Mouse (Mus musculus): Measurements from ENCODE around the gene Dynlt1c.
"Not testable (repeated sequence)": the region's sequence is repeated elsewhere in the genome, so short reads cannot be mapped to it uniquely, and the experiment has no call there.

DNA sequence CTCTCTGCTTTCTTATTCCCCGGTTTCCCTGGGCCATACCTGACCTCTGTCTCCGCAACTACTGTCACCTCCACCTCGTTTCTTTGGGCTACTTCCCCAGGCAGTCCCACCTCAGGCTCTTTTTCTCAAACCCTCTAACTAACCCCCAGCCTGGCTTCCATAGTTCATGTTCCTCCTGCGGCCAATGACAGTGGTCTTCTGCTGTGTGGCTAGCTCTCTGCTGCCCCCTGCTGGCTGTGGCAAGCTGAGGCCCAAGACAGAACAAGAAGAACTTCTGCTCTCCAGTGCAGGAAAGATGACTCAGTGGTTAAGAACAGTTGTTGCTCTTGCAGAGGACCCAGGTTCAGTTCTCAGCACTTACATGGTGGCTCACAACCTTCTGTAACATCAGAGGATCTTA, 47.7 kb upstream of the Dynlt1c start:
- TF ChIP-seq CTCF (IDR thresholded peaks at IDR 0.05; ENCODE audit: borderline replicate concordance, control insufficient read depth, extremely low read depth, insufficient read depth, low read length, poor library complexity); POLR2A (IDR thresholded peaks at IDR 0.05; ENCODE audit: control insufficient read depth, extremely low read depth, insufficient read depth, low read length, poor library complexity): not testable (repeated sequence)

Data from thymus, adult 2 months (tissue).